Mouse (Mus musculus): Measurements from ENCODE around the gene Poldip3.

Poldip3 gene

DNA sequence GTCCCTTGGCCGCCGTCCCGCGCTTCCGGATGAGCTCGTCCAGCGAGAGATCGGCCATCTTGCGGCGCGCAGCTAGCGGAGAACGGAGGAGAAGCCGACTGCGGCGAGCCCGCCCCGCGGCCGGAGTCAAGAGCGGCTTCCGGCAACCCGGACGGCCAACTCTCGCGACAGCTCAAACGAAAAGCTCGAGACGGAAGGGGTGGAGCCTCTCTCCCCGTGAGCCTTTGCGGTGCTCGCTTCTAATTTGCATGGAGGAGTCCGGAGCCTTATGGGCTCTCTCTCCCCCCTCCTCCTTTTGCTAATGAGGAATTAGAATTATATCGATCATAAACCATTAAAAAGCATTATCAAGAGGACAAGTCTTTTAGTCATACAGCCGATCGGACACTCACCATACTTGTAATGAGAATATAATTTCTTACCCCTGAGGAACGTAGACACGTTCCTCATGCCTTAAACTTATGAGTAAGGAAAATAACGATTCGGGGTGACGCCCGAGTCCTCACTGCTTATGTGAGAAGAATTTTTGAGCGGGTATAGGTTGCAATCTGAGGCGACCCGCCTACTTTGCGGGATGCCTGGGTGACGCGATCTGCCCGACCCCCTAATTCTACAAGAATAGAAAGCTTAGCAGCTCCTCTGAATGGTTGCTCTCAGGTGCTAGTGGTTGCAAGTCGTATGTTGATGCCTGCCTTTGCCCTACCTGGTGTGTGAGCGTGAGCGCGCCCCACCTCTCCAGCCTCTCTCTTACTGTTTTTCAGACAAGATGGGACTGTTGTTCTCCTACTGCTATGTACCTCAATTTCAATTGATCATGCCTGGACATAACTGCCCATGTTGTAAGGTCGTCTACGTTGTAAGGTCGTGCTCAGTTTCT lies at the start of gene Poldip3:
TSS of gene Poldip3 (minus strand) at position 189 of the 877 bp plus-strand sequence.
- peak; percentile 99 for DNase-seq

GRCm38 (mm10) chr15:83193413-83193812 lies 44.2 kb upstream of the Poldip3 start:
- DNase-seq, result no peak

DNA sequence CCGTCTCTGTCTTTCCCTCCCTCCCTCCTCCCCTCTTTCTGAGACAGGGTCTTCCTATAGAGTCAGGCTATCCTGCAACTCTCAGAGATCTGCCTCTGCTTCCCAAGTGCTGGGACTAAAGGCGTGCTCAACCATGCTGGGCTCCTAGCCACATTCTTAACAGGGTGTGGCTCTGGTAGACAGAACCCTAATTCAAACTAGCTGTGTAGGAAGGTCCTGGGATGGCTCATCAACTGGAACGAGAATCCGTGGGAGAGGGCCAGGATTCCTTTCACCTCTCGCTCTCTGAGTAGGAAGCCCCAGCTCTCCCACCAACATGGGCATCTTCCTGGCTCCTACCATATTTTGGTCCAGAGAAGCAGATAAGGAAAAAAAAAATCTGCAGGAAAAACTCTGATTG lies 33.2 kb upstream of the Poldip3 start:
- DNase-seq, result no peak

DNA sequence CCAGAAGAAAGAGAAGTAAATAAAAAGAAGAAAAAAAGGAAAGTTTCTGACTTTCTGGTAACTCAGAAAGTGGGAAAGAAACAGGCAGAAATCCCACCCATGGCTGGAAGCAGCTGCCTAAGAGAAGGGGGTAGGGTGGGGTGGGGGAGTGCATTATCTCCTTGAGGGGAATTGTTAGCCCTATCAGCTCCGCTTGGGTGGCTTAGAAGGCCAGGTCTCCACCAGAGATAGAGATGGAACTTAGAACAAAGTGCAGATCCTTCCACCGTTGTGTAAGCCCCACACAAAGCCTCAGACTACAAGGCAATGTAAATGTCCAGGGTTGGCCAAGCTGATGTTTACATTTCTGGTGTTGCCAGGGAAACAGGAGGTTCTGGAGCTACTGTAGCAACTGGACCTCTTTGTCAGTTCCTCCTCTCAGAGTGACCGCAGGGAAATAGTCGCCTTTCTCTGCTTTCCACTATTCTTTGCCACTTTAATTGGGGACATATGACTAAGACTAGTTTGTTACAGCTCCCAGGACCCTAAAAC lies 32.7 kb upstream of the Poldip3 start:
- peak; percentile 67 for DNase-seq

DNA sequence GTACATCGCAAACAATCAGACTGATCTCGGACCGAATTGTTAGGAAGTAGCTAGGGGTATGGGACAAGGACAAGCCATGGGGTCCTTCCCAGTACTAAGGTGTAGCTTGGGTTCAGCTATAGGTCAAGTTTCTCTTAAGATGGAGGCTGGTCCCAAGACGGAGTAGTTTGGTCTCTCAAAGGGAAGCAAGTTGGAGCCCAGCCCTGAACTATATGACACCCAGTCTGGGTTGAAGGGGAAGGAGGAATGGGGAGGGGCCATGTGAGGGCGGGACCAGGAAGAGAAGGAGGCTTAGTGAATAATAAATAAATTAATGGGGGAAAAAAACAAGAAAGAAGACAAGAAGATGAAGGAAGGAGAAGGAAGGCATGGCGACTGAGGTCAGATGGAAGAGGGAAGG lies 30.8 kb upstream of the Poldip3 start:
- no peak for DNase-seq

DNA sequence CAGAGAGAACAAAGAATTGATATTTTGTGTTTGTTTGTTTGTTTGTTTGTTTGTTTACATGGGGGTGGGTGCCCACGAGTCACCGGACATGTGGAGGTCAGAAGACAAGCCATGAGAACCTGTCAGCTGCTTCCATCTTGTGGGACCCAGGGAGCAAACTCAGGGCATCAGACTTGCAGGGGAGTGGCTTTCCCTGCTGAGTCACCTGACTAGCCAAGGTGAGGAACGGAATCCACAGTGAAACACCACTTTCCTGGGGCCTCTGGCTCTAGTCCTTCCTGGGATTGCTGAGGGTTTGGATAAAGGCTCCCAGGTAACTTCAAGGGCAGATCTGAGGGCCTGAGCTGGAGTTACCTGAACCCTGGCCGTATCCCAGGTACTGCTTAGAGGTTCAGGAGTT lies 27.5 kb upstream of the Poldip3 start:
- no peak for DNase-seq

DNA sequence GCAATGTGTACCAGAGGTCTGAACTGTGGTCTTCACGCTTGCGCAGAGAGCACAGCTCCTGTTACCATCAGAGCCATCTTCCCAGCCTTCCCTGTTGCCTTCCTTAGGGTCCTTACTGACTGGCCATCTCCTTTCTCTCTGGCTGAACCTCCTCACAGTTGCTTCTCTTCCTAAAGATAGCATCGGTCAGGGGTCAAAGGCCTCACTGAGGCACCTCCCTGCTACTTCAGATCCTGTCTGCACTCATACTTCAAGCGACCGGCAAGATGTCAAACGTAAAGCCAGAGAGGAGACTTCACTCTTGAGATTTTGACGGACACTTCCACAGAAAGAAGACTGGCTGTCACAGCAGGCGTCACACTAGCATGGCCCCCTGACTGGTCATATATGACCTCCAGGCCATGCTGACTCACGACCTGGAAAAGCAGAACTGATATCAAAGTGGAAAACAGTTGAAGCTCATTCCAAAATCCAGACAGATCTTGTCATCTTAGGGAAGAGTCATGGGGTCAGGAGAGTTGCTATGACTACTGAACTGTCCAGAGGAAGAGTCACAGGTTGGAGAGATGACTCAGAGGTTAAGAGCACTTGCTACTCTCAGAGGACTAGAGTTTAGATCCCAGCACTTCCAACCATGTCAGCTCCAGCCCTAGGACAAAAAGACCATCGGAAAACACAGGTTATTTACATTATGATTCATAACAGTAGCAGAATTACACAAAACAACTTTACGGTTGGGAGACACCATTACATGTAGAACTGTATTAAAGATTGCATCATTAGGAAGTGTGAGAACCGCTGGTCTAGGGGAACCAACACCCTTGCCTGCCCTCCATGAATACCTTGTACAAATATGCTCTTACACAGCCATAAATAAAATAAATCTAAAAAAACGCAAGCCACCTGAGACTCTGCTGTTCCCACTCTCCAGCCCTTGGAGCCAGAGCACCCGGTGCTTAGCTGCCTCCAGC lies 25.0 kb upstream of the Poldip3 start:
- DNase-seq, result no peak

DNA sequence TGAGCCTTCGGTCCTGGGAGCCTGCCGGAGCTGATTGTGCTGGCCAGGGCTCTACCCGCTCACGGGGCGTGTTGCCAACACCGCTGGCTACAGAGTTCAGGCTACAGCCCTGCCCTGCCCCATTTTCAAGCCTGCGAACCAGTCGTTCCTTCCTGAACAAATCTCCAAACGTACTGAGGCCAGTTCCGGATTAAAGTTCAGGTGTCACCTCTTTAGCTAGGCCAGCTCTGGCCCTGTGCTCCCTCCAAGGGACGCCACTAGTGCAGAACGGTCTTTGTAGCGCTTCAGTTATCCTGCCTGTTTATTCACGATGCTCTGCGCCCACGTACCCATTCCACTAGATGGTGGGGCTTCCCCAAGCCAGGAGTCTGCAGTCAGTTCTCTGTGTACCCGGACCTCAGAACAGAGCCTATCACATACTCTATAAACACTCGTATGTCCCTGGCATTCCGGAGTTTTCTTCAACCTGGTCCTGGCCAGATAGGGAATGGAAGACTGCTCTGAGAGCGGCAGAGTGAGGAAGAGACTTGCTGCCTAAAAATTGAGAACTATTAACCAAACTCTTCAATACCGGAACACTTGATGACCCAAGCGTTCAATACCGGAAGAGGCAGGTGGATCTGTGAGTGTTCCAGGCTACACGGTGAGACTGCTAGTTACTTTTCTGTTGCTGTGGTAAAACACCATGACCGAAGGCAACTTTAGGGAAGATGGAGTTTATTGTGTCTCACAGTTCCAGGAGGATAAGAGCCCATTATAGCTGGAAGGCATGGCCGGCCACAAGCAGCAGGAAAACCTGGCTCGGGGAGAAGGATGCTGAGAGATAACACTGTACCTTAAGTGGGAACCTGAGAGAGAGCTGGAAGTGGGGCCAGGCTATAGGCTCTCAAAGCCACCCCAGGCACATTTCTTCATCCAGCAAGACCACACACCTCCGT lies 23.6 kb upstream of the Poldip3 start, which contains the start of gene Cyb5r3:
TSS of gene Cyb5r3 (minus strand) at position 101 of the 938 bp plus-strand sequence.
- DNase-seq, result no peak

DNA sequence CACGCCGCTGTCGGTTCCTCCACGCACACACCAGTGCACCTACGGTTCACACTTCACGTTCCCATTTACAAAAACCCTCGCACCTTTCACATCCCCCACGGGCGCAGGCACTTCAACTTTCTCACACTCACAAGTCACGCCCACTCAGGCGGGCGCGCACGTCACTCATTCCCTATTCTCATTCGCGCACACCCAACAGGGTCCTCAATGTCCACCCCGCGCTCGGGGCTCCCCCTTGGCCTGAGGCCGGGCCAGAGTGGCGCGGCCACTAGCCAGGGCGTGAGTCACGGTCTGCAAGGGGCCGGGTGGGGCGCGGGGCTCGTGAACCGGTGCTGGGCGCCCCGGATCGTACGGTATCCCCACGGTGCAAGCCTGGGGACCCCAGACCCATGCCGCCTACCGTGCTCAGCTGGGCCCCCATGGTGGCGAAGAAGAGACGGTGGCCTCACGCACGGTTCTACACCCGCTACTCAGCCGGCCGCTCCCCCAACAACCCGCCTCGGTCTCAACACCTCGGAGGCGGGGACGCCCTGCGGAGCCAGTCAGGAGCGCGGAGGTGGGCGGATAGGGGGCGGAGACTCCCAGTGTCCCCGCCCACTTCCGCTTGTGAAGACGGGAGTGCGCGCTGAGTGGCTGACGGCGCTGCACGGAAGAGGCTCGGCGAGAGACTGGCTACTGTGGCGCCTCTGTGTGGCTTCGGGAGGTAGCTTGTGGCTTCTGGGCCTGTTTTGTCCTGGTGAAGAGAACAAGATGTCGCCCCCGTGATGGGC lies 22.7 kb upstream of the Poldip3 start:
- peak; percentile 98 for DNase-seq

GRCm38 (mm10) chr15:83170956-83171659 lies 21.9 kb upstream of the Poldip3 start:
- DNase-seq, result no peak

GRCm38 (mm10) chr15:83169772-83170722 lies 20.9 kb upstream of the Poldip3 start:
- DNase-seq, result peak; percentile 83

GRCm38 (mm10) chr15:83168875-83169771 lies 19.9 kb upstream of the Poldip3 start:
- DNase-seq, result peak; percentile 59

DNA sequence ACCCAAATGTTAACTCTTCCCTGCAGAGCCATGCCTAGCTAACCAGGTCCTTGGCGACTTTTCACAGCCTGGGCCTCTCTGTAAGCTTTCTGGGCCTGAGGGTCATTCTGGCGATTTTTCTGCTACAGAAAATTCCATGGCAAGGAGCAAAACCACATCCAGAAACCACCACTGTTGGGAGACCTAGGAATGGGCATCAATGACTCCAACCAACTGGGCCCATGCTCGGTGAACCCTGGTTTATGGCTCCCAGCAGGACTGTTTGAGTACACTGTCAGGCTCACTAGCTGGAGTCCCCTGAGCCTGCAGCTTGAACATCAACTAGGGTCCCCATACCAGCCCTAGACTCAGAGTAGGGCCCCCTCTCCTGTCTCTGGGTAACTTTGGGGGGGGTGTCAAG lies 19.1 kb upstream of the Poldip3 start:
- DNase-seq, result no peak

DNA sequence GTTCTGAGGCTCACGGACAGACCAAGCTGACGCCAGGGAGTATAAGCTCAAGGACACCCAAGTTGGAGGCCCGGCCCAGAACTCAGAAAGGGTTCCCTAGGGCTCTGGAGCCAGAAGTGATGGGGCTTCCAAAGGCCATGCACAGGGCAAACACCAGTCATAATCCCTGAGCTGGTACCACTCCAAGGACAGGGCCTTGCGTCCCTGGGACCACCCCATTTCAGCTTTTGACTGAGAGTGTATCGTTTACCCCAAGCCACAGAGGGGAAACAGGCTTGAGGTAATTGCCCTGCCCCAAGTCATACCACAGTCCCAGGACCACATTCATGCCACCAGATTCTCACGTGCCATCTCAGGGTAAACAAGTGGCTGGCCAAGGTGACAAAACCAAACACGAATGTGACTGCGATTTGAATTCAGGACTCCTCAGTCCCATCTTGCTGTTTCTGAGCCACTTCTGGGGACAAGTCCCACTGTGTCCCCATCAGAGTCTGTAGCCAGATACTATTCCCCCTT lies 18.4 kb upstream of the Poldip3 start:
- DNase-seq, result no peak

DNA sequence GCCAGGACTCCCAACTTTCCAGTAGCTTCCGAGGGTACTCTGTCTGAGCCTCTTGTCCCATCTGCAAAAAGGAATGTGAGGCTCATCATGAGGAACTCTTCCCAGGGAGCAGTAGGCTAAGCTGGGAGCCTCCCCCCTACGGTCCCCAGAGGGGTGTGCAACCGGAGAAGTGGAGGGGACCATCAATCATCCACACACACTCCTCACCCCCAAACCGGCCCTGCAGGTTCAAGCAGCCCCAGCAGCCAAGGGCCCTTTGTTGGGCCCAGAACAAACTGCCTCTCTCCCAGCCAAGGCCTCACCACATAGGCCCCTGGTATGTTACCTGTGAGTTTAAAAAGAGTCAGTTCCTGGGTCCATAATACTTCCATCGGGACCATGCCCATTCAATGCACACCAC lies 17.9 kb upstream of the Poldip3 start:
- DNase-seq, result peak; percentile 63

- peak; percentile 70 for DNase-seq
Measured at GRCm38 (mm10) chr15:83166642-83167041, 17.5 kb upstream of the Poldip3 start.

GRCm38 (mm10) chr15:83165526-83166315 lies 16.5 kb upstream of the Poldip3 start:
- DNase-seq, result no peak
